Comparison of ENCODE assay signal across 26 mouse cellular contexts in the genomic region with DNA sequence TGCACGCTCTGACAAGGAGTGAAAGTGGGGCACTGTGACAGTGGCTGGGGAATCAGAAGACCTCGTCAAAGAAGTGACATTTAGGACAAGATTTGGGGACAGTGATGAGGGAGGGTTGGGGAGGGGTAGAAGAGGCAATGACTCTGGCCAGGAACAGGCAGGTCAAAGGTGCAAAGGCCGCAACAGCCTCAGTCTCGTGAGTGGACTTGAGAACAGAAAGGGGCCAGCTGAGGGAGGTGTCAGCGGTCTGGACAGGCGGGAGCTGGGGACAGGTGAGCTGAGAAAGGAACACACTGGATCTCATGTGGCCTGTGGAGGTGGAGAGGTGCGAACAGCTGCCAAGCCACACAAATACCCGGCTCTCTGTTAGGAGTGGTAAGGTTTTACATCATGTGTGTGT.
A peak's percentile ranks its signal among the peaks of the same experiment; 100 is the strongest.
DNase-seq lines count a peak whose midpoint lies in the region; ATAC-seq and TF ChIP-seq lines count a peak whose summit lies in the region.
"Had no signal": no experiment of that assay in that cellular context is flagged by ENCODE, and none has a peak within 500 bp of the region (broad histone marks: within the 10 kb centered on the region; RNA-seq: fewer than 3 reads in every experiment).

No protein-coding gene starts in this region.

- no peaks in the 10 kb centered on the region for H3K27me3 ChIP-seq in kidney, embryonic 14.5 days (ENCODE audit: control insufficient read depth, insufficient read depth, low read length)
- H3K27me3 ChIP-seq in liver, postnatal 0 days (ENCODE audit: insufficient read depth, low read length) = no peaks in the 10 kb centered on the region
- no peaks in the 10 kb centered on the region for H3K27me3 ChIP-seq in forebrain, embryonic 10.5 days (ENCODE audit: poor library complexity, severe bottlenecking)
- H3K27me3 ChIP-seq: embryonic facial prominence, embryonic 12.5 days; embryonic facial prominence, embryonic 15.5 days; forebrain, embryonic 12.5 days; forebrain, embryonic 15.5 days; heart, embryonic 12.5 days; heart, embryonic 15.5 days had no signal

- no peak overlapping the region for H3K27ac ChIP-seq in kidney, embryonic 14.5 days (ENCODE audit: low read depth, low read length)
- no peak overlapping the region for H3K27ac ChIP-seq in liver, postnatal 0 days (ENCODE audit: low read depth)
- H3K27ac ChIP-seq in forebrain, embryonic 10.5 days = no peak overlapping the region
- H3K27ac ChIP-seq: embryonic facial prominence, embryonic 12.5 days; embryonic facial prominence, embryonic 15.5 days; forebrain, embryonic 12.5 days; forebrain, embryonic 15.5 days; heart, embryonic 15.5 days; hindbrain, embryonic 10.5 days had no signal

- H3K9me3 ChIP-seq in kidney, embryonic 14.5 days (ENCODE audit: control insufficient read depth, low read length) = no peaks in the 10 kb centered on the region
- no peaks in the 10 kb centered on the region for H3K9me3 ChIP-seq in liver, postnatal 0 days (ENCODE audit: low read length)
- no peaks in the 10 kb centered on the region for H3K9me3 ChIP-seq in forebrain, embryonic 10.5 days
- H3K9me3 ChIP-seq: embryonic facial prominence, embryonic 12.5 days; embryonic facial prominence, embryonic 15.5 days; forebrain, embryonic 12.5 days; forebrain, embryonic 15.5 days; heart, embryonic 12.5 days; heart, embryonic 15.5 days; hindbrain, embryonic 10.5 days had no signal

- no peak overlapping the region for H3K4me3 ChIP-seq in kidney, embryonic 14.5 days (ENCODE audit: low read length)
- H3K4me3 ChIP-seq in liver, postnatal 0 days (ENCODE audit: low read depth, low read length) = no peak overlapping the region
- H3K4me3 ChIP-seq in forebrain, embryonic 10.5 days = no peak overlapping the region
- H3K4me3 ChIP-seq: embryonic facial prominence, embryonic 12.5 days; embryonic facial prominence, embryonic 15.5 days; forebrain, embryonic 12.5 days; forebrain, embryonic 15.5 days; heart, embryonic 12.5 days; heart, embryonic 15.5 days; hindbrain, embryonic 10.5 days had no signal

- no peak overlapping the region for H3K9ac ChIP-seq in kidney, embryonic 14.5 days (ENCODE audit: low read depth, low read length)
- H3K9ac ChIP-seq in liver, postnatal 0 days (replicated peaks) = no peak overlapping the region
- H3K9ac ChIP-seq: embryonic facial prominence, embryonic 12.5 days; embryonic facial prominence, embryonic 15.5 days; forebrain, embryonic 12.5 days; forebrain, embryonic 15.5 days; heart, embryonic 12.5 days; heart, embryonic 15.5 days had no signal

- H3K36me3 ChIP-seq in kidney, embryonic 14.5 days (ENCODE audit: control insufficient read depth, insufficient read depth, low read length) = no peaks in the 10 kb centered on the region
- H3K36me3 ChIP-seq in liver, postnatal 0 days (replicated peaks; ENCODE audit: insufficient read depth, low read length) = no peaks in the 10 kb centered on the region
- H3K36me3 ChIP-seq in forebrain, embryonic 10.5 days (replicated peaks) = no peaks in the 10 kb centered on the region
- H3K36me3 ChIP-seq: embryonic facial prominence, embryonic 12.5 days; embryonic facial prominence, embryonic 15.5 days; forebrain, embryonic 12.5 days; forebrain, embryonic 15.5 days; heart, embryonic 12.5 days; heart, embryonic 15.5 days; hindbrain, embryonic 10.5 days had no signal

- WGBS in kidney, embryonic 14.5 days = 66% methylated on average over 8 of the region's 8 CpGs
- WGBS in liver, postnatal 0 days (ENCODE audit: insufficient replicate concordance) = 62% methylated on average over 8 of the region's 8 CpGs
- 80% methylated on average over 8 of the region's 8 CpGs for WGBS in forebrain, embryonic 10.5 days

- no peak for TF ChIP-seq CTCF in liver, postnatal 0 days (IDR thresholded peaks at IDR 0.05; ENCODE audit: low read depth)

- ATAC-seq in kidney, embryonic 14.5 days (ENCODE audit: low FRiP score, low TSS enrichment) = no peak
- peak; percentile 21; the same call in 1 of the 2 replicates for ATAC-seq in liver, postnatal 0 days
- ATAC-seq: CD4-positive, CD25-positive, alpha-beta regulatory T cell, adult 4 months; forebrain, embryonic 15.5 days had no signal

- TF ChIP-seq EP300 in liver, postnatal 0 days (IDR thresholded peaks at IDR 0.05; ENCODE audit: low read depth) = no peak

- peak; percentile 14 to 17 for DNase-seq in kidney, adult 8-10 months
- no peak for DNase-seq in kidney, postnatal 4 days
- peak; percentile 16 to 64 for DNase-seq in kidney, postnatal 25 days
- DNase-seq in liver, postnatal 0 days = no peak
- DNase-seq in liver = no peak
- peak; percentile 67 for DNase-seq in yolk sac, embryonic 10.5 days (ENCODE audit: low spot score)
- no peak for DNase-seq in forebrain, embryonic 10.5 days (ENCODE audit: extremely low spot score, low spot score)
- DNase-seq: adrenal gland, adult 2 months; adrenal gland, postnatal 14 days; cerebellum, adult 11 months; cerebellum, adult 2 months; cerebellum, adult 9-11 months; cerebellum, postnatal 25 days; gastrocnemius, postnatal 25 days; heart, adult 18-20 months; heart, postnatal 10 days; heart, postnatal 36 days had no signal

- no peaks in the 10 kb centered on the region for H3K4me1 ChIP-seq in kidney, embryonic 14.5 days (ENCODE audit: control insufficient read depth, insufficient read depth, low read length)
- peaks cover 14% of the 10 kb centered on the region for H3K4me1 ChIP-seq in liver, postnatal 0 days (ENCODE audit: insufficient read depth)
- peaks cover 6% of the 10 kb centered on the region for H3K4me1 ChIP-seq in forebrain, embryonic 10.5 days

- no peak overlapping the region for H3K4me2 ChIP-seq in kidney, embryonic 14.5 days (replicated peaks; ENCODE audit: low read depth, low read length)
- H3K4me2 ChIP-seq in liver, postnatal 0 days (ENCODE audit: low read depth, low read length) = no peak overlapping the region
- H3K4me2 ChIP-seq: embryonic facial prominence, embryonic 12.5 days; embryonic facial prominence, embryonic 15.5 days; forebrain, embryonic 12.5 days; forebrain, embryonic 15.5 days; heart, embryonic 12.5 days; heart, embryonic 15.5 days had no signal

Comparison
In these comparisons a context has a peak if more than half of its experiments do, and no peak if none do; other contexts are left out.
1. DNase-seq: peak in kidney, adult 8-10 months (2 of 2), kidney, postnatal 25 days (2 of 2) and yolk sac, embryonic 10.5 days (single experiment); none in kidney, postnatal 4 days (0 of 2), liver, postnatal 0 days (single experiment), liver (single experiment) and forebrain, embryonic 10.5 days (single experiment).